Mouse (Mus musculus): ENCODE measurements around the gene Mesp2.
"Not testable (repeated sequence)": the region's sequence is repeated elsewhere in the genome, so short reads cannot be mapped to it uniquely, and the experiment has no call there.

The Mesp2 gene

DNA sequence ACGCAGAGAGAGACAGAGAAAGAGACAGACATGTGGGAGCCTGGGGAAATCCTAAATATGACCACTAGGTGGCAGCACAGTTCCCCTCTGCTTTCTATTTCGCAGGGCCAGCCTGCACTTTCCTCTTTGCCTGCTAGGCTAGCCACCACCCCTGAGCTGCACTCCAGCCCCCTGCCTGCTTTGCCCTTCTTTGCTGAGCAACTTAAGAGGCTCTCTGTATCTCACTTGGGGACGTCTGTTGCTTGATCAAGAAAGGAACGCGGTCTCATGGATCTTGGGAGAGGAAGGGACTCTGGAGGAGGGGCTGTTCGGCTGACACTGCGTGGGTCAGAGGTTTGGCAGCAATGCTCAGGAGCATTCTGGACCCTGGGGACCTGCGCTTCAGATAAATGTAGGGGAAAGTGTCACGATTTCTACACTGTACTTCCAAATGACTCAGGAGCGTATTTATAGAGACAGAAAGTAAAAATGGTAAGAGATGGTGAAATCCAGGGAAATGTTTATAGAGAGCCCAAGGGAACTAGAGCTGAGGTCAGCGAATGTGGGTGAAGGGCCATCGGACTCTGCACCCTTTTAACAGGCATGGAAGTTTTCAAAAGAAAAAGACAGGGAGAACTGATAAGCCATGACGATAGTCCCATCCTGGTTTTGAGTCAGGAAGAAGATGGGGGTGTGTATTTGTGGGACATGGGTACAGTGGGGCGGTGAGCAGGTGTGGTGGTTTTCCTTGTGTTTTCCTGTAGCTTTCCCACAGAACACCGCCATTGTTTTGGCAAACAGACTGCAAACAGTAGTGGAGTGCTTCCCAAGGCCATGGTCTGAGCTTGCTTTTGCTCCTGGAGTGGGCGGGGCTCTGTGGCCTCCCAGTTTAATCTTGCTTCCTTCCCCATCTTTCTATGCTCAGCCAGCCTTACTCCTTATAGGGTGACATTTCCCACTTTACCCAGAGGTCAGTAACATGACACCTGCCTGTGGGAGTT lies 29.6 kb upstream of the Mesp2 start:
- TF ChIP-seq NANOG (IDR thresholded peaks at IDR 0.05; ENCODE audit: borderline replicate concordance, low read length) (no peak), CTCF (conservative IDR thresholded peaks at IDR 0.05; ENCODE audit: low read length) (peak; percentile 87), POU5F1 (IDR thresholded peaks at IDR 0.05; ENCODE audit: borderline replicate concordance, low read length) (no peak)
- no peaks in the 10 kb centered on the region for H3K9me3 ChIP-seq (ENCODE audit: low read length)
- H3K4me1 ChIP-seq (replicated peaks; ENCODE audit: low read depth, low read length), result peaks cover 22% of the 10 kb centered on the region
- H3K4me3 ChIP-seq (replicated peaks; ENCODE audit: low read length), result peak overlapping the region; percentile 35
- H3K36me3 ChIP-seq (ENCODE audit: insufficient read depth, low read length), result no peaks in the 10 kb centered on the region
- H3K27me3 ChIP-seq (ENCODE audit: insufficient read depth, low read length), result peaks cover 19% of the 10 kb centered on the region

DNA sequence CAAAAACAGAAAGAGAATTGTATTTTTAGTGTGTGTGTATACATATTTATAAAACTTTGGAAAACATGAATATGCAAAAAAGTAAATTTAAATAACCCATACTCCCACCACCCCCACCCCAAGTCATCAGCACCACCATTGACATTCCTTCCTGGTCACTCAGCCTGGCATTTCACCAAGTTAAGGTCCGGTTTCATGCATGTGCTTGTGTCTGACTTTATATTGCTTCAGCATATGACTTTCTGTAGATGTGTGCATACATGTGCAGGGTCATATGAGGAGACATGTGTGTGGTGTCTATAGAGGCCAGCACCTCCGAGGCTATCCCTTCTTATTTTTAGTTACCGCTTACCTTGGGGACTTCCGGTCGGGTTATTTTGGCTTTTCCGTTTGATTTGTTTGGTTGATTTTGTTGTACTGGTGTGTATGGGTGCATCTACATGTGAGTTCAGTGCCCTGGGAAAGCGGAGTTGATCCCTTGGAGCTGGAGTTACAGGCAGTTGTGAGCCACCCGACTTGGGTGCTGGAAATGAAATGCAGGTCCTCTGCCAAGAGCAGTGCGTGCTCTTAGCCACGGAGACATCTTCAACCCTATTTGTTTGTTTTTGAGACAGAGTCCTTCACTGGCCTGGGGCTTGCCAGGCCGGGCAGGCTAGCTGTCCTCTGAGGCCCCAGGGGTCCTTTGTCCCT lies 28.6 kb upstream of the Mesp2 start:
- H3K27me3 ChIP-seq (ENCODE audit: insufficient read depth, low read length), result peaks cover 19% of the 10 kb centered on the region

DNA sequence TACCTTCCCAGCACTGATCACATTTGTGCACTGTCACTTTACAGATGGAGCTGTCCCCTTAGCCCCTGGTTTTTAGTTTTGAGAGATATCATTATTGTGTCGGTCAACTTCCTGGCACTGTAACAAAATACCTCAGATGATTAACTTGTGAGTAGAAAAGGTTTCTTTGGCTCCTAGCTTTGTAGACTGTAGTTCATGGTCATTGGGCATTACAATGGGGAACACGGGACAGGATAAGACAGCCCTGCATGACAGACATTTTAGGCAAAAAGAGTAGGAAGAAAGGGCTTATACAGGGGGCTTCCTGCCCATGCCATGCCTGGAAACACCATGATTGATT lies 28.0 kb upstream of the Mesp2 start:
- Histone ChIP-seq H3K9me3 (ENCODE audit: low read length) (no peaks in the 10 kb centered on the region), H3K4me3 (replicated peaks; ENCODE audit: low read length) (no peak overlapping the region), H3K36me3 (ENCODE audit: insufficient read depth, low read length) (no peaks in the 10 kb centered on the region), H3K4me1 (replicated peaks; ENCODE audit: low read depth, low read length) (peaks cover 24% of the 10 kb centered on the region), H3K27me3 (ENCODE audit: insufficient read depth, low read length) (peaks cover 20% of the 10 kb centered on the region)
- TF ChIP-seq CTCF (conservative IDR thresholded peaks at IDR 0.05; ENCODE audit: low read length) (no peak), POU5F1 (IDR thresholded peaks at IDR 0.05; ENCODE audit: borderline replicate concordance, low read length) (no peak), NANOG (IDR thresholded peaks at IDR 0.05; ENCODE audit: borderline replicate concordance, low read length) (no peak)

More for the DNA sequence above, 28.6 kb upstream of the Mesp2 start:
- Histone ChIP-seq H3K4me3 (replicated peaks; ENCODE audit: low read length) (no peak overlapping the region), H3K4me1 (replicated peaks; ENCODE audit: low read depth, low read length) (peaks cover 24% of the 10 kb centered on the region), H3K9me3 (ENCODE audit: low read length) (no peaks in the 10 kb centered on the region), H3K36me3 (ENCODE audit: insufficient read depth, low read length) (no peaks in the 10 kb centered on the region)
- TF ChIP-seq NANOG (IDR thresholded peaks at IDR 0.05; ENCODE audit: borderline replicate concordance, low read length) (no peak), POU5F1 (IDR thresholded peaks at IDR 0.05; ENCODE audit: borderline replicate concordance, low read length) (no peak), CTCF (conservative IDR thresholded peaks at IDR 0.05; ENCODE audit: low read length) (no peak)

DNA sequence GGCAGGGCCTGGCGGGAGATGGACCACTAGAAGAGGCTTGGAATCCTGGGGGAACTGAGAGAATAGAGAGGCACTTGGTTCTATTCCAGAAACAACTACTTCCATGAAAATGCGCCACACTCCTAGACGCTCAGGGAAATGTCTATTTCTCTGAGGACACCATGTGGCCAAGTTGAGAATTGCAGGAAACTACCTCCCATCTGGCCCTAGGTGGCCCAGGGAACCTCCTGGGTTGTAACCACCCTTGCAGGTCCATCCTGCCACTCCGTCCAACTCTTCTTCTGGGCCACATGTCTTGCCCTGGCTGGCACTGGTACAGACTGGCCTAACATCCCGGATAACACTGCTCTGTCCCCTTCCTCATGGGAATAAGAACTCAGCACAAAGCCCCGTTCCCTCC lies 24.2 kb upstream of the Mesp2 start:
- Histone ChIP-seq H3K4me3 (replicated peaks; ENCODE audit: low read length) (peak overlapping the region; percentile 43), H3K4me1 (replicated peaks; ENCODE audit: low read depth, low read length) (peaks cover 37% of the 10 kb centered on the region), H3K36me3 (ENCODE audit: insufficient read depth, low read length) (no peaks in the 10 kb centered on the region), H3K27me3 (ENCODE audit: insufficient read depth, low read length) (peaks cover 44% of the 10 kb centered on the region), H3K9me3 (ENCODE audit: low read length) (no peaks in the 10 kb centered on the region)
- TF ChIP-seq POU5F1 (IDR thresholded peaks at IDR 0.05; ENCODE audit: borderline replicate concordance, low read length) (no peak), NANOG (IDR thresholded peaks at IDR 0.05; ENCODE audit: borderline replicate concordance, low read length) (no peak), CTCF (conservative IDR thresholded peaks at IDR 0.05; ENCODE audit: low read length) (peak; percentile 73)

DNA sequence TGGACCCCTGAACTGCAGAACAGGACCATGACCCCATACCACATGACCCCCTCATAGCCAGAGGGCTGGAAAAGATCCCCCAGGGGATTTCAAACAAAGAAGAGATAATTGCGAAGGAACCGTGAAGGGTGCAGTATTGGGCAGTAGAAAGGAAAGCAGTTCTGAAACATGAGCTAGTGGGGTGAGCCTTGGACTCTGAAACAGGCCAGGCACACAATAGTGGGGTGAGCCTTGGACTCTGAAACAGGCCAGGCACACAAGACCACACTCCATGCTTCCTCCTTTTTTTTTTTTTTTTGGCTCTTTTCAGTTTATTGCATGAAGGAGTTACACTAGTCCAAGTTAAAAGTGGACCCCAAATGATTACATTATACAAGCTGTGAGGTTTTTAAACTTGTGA lies 20.7 kb upstream of the Mesp2 start:
- not testable (repeated sequence) for H3K4me3 ChIP-seq (replicated peaks; ENCODE audit: low read length); H3K9me3 ChIP-seq (ENCODE audit: low read length); H3K36me3 ChIP-seq (ENCODE audit: insufficient read depth, low read length)
- Histone ChIP-seq H3K4me1 (replicated peaks; ENCODE audit: low read depth, low read length) (peaks cover 51% of the 10 kb centered on the region), H3K27me3 (ENCODE audit: insufficient read depth, low read length) (peaks cover 79% of the 10 kb centered on the region)

DNA sequence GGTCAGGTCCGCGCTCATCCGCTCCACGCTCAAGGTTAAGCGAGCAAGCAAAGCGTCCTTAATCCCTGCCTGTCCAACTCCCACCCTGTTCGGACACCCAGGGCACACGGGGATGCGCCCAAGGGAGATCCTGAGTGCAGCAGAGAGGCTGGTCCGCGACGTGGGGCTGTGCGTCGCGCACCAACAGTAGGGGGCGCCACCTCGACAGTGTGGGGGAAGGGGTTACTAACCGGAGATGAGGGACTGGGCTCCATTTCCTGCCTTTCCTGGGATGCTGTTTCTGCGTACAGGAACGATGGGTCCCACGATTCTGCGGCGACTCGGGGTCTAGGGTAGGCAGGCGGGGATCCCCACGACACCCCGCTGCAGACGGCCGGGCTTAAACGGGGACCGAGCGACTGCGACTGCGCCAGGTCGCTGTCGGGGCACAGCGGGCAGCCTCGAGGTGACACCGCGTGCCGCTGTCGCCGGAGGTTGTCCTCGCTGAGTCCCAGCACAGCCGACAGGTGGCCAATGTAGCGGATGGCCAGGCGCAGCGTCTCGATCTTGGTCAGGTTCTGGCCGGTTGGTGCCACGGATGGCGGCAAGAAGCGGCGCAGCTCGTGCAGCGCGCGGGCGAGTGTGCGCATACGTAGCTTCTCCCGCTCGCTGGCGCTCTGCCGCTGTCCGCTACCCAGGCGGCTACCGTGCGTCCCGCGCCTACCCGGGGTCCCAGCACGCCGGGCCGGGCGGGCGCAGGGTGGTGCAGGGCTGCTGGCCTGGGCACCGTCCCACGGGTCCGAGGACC lies 17.7 kb upstream of the Mesp2 start:
- Histone ChIP-seq H3K9me3 (ENCODE audit: low read length) (no peaks in the 10 kb centered on the region), H3K27me3 (ENCODE audit: insufficient read depth, low read length) (peaks cover 88% of the 10 kb centered on the region), H3K4me1 (replicated peaks; ENCODE audit: low read depth, low read length) (peaks cover 39% of the 10 kb centered on the region), H3K4me3 (replicated peaks; ENCODE audit: low read length) (peak overlapping the region; percentile 82), H3K36me3 (ENCODE audit: insufficient read depth, low read length) (no peaks in the 10 kb centered on the region)
- TF ChIP-seq NANOG (IDR thresholded peaks at IDR 0.05; ENCODE audit: borderline replicate concordance, low read length) (no peak), POU5F1 (IDR thresholded peaks at IDR 0.05; ENCODE audit: borderline replicate concordance, low read length) (no peak), CTCF (conservative IDR thresholded peaks at IDR 0.05; ENCODE audit: low read length) (peak; percentile 85)

DNA sequence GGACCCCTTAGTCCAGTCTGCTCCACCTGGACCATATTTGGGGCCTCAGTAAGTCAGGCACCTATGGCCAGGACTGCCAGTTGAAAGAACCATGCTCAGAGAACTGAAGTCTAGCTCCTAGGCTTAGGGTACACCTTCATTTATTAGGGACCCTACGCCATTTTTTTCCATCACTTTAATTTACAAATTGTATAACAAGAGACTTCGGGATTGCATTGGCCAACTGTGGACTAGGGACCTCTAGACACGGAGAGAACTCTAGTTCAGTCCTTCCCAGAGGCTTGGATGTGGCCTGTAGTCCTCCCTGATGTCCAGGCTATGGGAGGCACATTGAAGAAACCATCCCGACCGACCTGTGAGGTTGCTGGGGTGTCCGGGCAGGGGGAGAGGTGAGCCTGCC lies 16.8 kb upstream of the Mesp2 start, which contains the start of gene Mesp1:
Mesp1 (minus strand) TSS at position 101 of the 400 bp plus-strand sequence.
- Histone ChIP-seq H3K36me3 (ENCODE audit: insufficient read depth, low read length) (no peaks in the 10 kb centered on the region), H3K4me1 (replicated peaks; ENCODE audit: low read depth, low read length) (peaks cover 34% of the 10 kb centered on the region), H3K27me3 (ENCODE audit: insufficient read depth, low read length) (peaks cover 87% of the 10 kb centered on the region), H3K9me3 (ENCODE audit: low read length) (no peaks in the 10 kb centered on the region), H3K4me3 (replicated peaks; ENCODE audit: low read length) (peak within 1 kb of the TSS; percentile 82)
- TF ChIP-seq NANOG (IDR thresholded peaks at IDR 0.05; ENCODE audit: borderline replicate concordance, low read length), result no peak
- no peak for TF ChIP-seq CTCF (conservative IDR thresholded peaks at IDR 0.05; ENCODE audit: low read length)
- no peak for TF ChIP-seq POU5F1 (IDR thresholded peaks at IDR 0.05; ENCODE audit: borderline replicate concordance, low read length)

DNA sequence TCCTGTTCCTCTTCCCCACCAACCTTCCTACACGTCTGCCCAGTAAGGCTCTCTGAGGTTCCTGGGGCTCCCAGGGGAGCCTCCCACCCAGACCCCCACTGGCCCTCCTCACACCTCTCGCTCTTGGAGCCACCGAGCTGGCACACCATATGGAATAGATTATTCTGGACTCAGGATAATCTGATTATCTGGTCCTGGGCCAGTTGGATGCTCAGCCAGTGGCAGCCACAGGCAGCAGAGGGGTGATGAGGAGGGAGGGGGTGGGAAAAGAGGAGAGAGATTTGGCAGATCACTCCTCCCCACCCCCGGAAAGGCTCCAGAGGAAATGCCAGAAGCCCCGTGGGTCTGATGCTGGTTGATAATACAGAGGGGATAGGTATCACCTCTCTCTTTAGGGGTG lies 11.9 kb upstream of the Mesp2 start:
- peaks cover 74% of the 10 kb centered on the region for H3K27me3 ChIP-seq (ENCODE audit: insufficient read depth, low read length)
- H3K36me3 ChIP-seq (ENCODE audit: insufficient read depth, low read length), result no peaks in the 10 kb centered on the region
- no peak for TF ChIP-seq POU5F1 (IDR thresholded peaks at IDR 0.05; ENCODE audit: borderline replicate concordance, low read length)
- TF ChIP-seq CTCF (conservative IDR thresholded peaks at IDR 0.05; ENCODE audit: low read length), result no peak
- TF ChIP-seq NANOG (IDR thresholded peaks at IDR 0.05; ENCODE audit: borderline replicate concordance, low read length), result no peak
- H3K4me1 ChIP-seq (replicated peaks; ENCODE audit: low read depth, low read length), result peaks cover 17% of the 10 kb centered on the region
- no peaks in the 10 kb centered on the region for H3K9me3 ChIP-seq (ENCODE audit: low read length)
- no peak overlapping the region for H3K4me3 ChIP-seq (replicated peaks; ENCODE audit: low read length)

Data from E14TG2a.4 (cell line).